Mouse (Mus musculus) embryonic facial prominence, embryonic 14.5 days (tissue): ENCODE results near the gene Snai1. TPM values are rescaled to one million over a fixed set of nuclear protein-coding genes. Genes with fewer than 3 reads are reported as not detected.

ENCODE experiments used
- ATAC-seq: fragments of 200-750 bp; cut with Nextera tagmentation; 2 replicates; pipeline ENCODE4 v1.8.0; 2017; ENCODE audit warnings: low read depth, moderate number of reproducible peaks, moderate TSS enrichment
- DNase-seq: peaks from one replicate; pipeline ENCODE4 v3.0.0-alpha.2; 2015; ENCODE audit warnings: low spot score
- H3K27ac ChIP-seq: fragments of 300-500 bp; sonication (generic); replicated peaks from 2 replicates; pipeline ENCODE4 v1.5.1; 2014; ENCODE audit warnings: low read depth, mild to moderate bottlenecking, low read length, moderate library complexity
- H3K27me3 ChIP-seq: fragments of 300-500 bp; sonication (generic); replicated peaks from 2 replicates; pipeline ENCODE4 v1.6.1; 2014; ENCODE audit warnings: low read length; ENCODE audit not compliant: control insufficient read depth, insufficient read depth
- H3K36me3 ChIP-seq: fragments of 300-500 bp; sonication (generic); 2 replicates; pipeline ENCODE4 v1.6.1; 2014; ENCODE audit warnings: low read length, mixed read lengths; ENCODE audit not compliant: control insufficient read depth, insufficient read depth
- H3K4me1 ChIP-seq: fragments of 300-500 bp; sonication (generic); 2 replicates; pipeline ENCODE4 v1.6.1; 2014; ENCODE audit warnings: antibody characterized with exemption, low read length; ENCODE audit not compliant: control insufficient read depth, insufficient read depth
- H3K4me2 ChIP-seq: fragments of 300-500 bp; sonication (generic); 2 replicates; pipeline ENCODE4 v1.6.1; 2014; ENCODE audit warnings: low read depth, mild to moderate bottlenecking, low read length, moderate library complexity, mixed read lengths
- H3K4me3 ChIP-seq: fragments of 300-500 bp; sonication (generic); 2 replicates; pipeline ENCODE4 v1.5.1; 2014; ENCODE audit warnings: low read depth, mild to moderate bottlenecking, low read length
- H3K9ac ChIP-seq: fragments of 300-500 bp; sonication (generic); 2 replicates; pipeline ENCODE4 v1.6.1; 2014; ENCODE audit warnings: low read depth, mild to moderate bottlenecking, low read length, moderate library complexity, mixed read lengths
- H3K9me3 ChIP-seq: fragments of 300-500 bp; sonication (generic); 2 replicates; pipeline ENCODE4 v1.6.1; 2016; ENCODE audit warnings: low read length; ENCODE audit not compliant: control insufficient read depth
- WGBS: fragments of 180-500 bp; shearing (Covaris S2); extraction: QIAGEN DNeasy Blood & Tissue Kit; methylation state at CpG from one replicate; pipeline ENCODE4 v1.1.7; 2014; 5-methylcytosine and 5-hydroxymethylcytosine counted together
- polyA plus RNA-seq: library from polyadenylated mRNA; unstranded; fragments of >200 nt; fragmentation: Nextera tagmentation; extraction: Ambion mirVana; gene quantifications from 2 replicates; pipeline ENCODE4 v1.2.1, GENCODE M21; 2014

Gene Snai1
- polyA plus RNA-seq, 1 experiment from 2014 or later: 64.1 TPM

GRCm38 (mm10) chr2:167503253-167503895 is 34.6 kb upstream of the Snai1 start:
- WGBS: 0% methylated on average over 18 of the region's 85 CpGs
- Histone ChIP-seq H3K4me2 (peak overlapping the region; percentile 94), H3K4me1 (peaks cover 9% of the 10 kb centered on the region), H3K27me3 (no peaks in the 10 kb centered on the region), H3K4me3 (peak overlapping the region; percentile 100), H3K9me3 (no peaks in the 10 kb centered on the region), H3K9ac (peak overlapping the region; percentile 91), H3K27ac (peak overlapping the region; percentile 36), H3K36me3 (peaks cover 24% of the 10 kb centered on the region; the same call in 1 of the 2 replicates)
- DNase-seq (peak; percentile 92), ATAC-seq (peak; percentile 93)

DNA sequence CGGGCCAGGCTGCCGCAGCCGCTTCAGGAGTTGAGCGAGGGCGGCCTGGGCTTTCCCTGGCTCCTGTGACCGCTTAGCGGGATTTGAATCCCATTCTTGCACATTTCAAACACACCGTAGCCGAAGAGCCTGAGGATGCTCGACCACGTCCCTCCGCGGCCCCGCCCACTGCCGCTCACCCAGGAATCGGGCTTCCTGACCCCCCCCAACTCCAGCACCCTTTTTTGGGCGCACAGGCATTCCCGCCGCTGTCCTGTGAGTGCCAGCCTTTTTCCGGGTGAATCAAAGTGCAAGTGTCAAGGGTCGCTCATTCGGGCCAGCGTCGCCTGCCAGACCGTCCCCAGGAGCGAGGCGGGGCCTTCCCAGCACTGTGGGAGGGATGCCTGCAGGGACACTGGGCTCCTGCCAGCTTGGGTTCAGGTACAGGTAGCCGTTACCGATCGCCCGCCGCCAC is 34.1 kb upstream of the Snai1 start:
- WGBS: 2% methylated on average over 21 of the region's 32 CpGs
- Histone ChIP-seq H3K9ac (peak overlapping the region; percentile 91), H3K4me1 (peaks cover 9% of the 10 kb centered on the region), H3K27me3 (no peaks in the 10 kb centered on the region), H3K36me3 (peaks cover 30% of the 10 kb centered on the region), H3K9me3 (no peaks in the 10 kb centered on the region), H3K27ac (peak overlapping the region; percentile 36), H3K4me3 (peak overlapping the region; percentile 100), H3K4me2 (peak overlapping the region; percentile 94)
- DNase-seq (no peak), ATAC-seq (0 out of 2 replicates have a peak, but pooled peaks have one; percentile 1)

DNA sequence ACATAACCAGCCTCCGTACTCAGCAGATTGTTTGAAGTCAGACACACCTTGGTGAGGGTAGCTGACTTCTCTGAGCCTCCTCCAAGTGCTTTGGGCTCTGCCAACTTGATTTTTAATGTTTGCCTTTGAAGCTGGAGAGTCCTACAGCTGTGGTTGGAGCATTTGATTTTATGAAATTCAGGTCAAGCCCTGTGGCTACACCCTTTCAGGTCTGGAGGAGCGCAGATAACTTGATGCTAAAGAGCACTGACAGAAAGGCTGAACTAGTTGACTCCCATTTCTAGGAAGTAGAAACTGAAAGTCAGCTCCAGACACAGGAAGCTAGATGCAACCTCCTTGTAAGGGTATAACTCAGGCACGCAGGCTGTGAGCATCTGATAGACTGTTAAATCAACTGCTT is 32.9 kb upstream of the Snai1 start:
- Histone ChIP-seq H3K9ac (no peak overlapping the region), H3K27ac (no peak overlapping the region), H3K4me2 (peak overlapping the region; percentile 94), H3K36me3 (peaks cover 42% of the 10 kb centered on the region), H3K27me3 (no peaks in the 10 kb centered on the region), H3K9me3 (no peaks in the 10 kb centered on the region), H3K4me3 (peak overlapping the region; percentile 100; the same call in 1 of the 2 replicates), H3K4me1 (peaks cover 9% of the 10 kb centered on the region)
- DNase-seq: no peak
- WGBS: 82% methylated on average over 3 of the region's 3 CpGs
- ATAC-seq: no peak

DNA sequence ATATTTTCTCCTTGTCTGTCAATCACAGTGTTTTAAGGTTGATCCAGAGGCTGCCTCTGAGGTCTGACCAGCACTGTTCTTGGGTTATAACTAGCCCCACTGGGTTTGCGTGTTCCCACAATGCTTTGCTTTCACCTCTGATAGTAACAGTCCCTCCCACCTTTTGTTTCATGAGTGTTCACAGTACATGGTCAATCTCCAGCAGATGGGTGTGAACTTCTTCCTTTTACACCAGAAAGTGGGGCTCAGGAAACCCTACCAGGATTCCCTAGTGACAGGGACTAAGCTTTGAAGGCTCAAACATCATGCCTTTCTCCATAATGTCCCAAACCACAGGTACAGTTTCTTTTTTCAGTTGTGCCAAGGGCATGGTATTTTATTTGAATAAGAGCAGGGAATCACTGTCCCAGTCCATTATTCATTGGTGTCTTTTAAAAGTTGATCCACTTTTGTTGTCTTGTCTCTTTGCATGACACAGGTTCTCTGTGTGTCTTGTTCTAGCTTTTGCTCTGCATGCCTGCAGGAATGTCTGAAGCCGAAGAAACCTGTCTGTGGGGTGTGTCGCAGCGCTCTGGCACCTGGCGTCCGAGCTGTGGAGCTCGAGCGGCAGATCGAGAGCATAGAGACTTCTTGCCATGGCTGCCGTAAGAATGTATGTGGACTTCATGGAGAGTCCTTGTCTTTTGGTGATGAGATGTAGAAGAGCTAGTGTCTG is 31.3 kb upstream of the Snai1 start:
- no peak overlapping the region for H3K27ac ChIP-seq
- H3K4me3 ChIP-seq: no peak overlapping the region
- H3K4me2 ChIP-seq: no peak overlapping the region
- peaks cover 56% of the 10 kb centered on the region for H3K36me3 ChIP-seq
- DNase-seq (no peak), ATAC-seq (no peak)
- no peak overlapping the region for H3K9ac ChIP-seq
- peaks cover 9% of the 10 kb centered on the region for H3K4me1 ChIP-seq
- 95% methylated on average over 10 of the region's 10 CpGs for WGBS
- H3K9me3 ChIP-seq: no peaks in the 10 kb centered on the region
- no peaks in the 10 kb centered on the region for H3K27me3 ChIP-seq

DNA sequence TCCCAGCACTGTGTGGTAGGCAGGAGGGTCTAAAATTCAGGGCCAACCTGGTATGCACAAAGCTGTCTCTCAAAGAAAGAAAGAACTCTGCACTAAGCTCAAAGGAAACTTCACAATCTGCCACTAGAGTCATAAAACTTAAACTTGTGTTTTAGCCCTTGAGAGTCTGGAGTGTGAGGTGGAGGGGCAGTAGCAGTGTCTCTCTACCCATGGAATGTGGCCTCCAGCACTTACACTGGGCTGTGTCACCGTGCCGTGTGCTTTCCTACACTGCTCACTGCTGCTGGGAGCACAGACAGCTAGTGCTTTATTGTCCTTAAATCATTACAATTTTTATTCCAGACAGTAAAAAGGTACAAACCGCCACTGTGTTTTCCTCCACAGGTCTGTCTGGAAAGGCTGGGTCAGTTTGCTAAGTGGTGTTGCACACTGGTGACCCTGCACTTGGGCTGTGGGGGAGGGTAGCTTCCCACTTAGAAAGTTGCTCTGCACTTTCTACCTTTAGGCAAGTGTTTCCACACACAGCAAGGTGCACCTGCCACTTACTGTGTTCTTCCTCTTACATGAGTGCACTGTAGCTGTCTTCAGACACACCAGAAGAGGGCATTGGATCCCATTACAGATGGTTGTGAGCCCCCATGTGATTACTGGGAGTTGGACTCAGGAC is 30.1 kb upstream of the Snai1 start:
- no peaks in the 10 kb centered on the region for H3K9me3 ChIP-seq
- no peak overlapping the region for H3K4me2 ChIP-seq
- 86% methylated on average over 3 of the region's 3 CpGs for WGBS
- H3K4me3 ChIP-seq: no peak overlapping the region
- no peak overlapping the region for H3K27ac ChIP-seq
- no peak for DNase-seq
- H3K36me3 ChIP-seq: peaks cover 67% of the 10 kb centered on the region
- H3K9ac ChIP-seq: no peak overlapping the region
- H3K27me3 ChIP-seq: no peaks in the 10 kb centered on the region
- peaks cover 9% of the 10 kb centered on the region for H3K4me1 ChIP-seq
- no peak for ATAC-seq

GRCm38 (mm10) chr2:167508569-167508968 is 29.4 kb upstream of the Snai1 start:
- no peak overlapping the region for H3K27ac ChIP-seq
- 91% methylated on average over 4 of the region's 4 CpGs for WGBS

DNA sequence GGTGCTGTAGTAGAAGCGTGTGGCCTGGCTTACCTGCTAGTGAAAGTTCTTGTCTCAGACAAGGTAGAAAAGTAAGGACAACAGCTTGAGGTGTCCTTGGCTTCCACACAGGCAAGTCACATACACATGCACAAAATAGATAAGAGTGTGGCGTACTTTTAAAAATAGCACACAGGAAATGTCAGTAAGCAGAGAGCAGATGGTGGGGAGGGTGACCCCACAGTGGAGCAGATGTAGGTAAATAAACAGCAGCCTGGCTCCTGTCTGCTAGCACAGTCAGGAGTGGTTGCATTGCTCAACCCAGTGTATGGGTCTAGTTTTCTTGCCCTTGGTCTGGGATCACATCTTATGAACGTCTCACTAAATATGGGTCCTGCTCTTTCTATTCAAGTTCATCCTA is 27.5 kb upstream of the Snai1 start:
- Histone ChIP-seq H3K4me1 (peaks cover 3% of the 10 kb centered on the region; the same call in 1 of the 2 replicates), H3K9ac (no peak overlapping the region), H3K27ac (no peak overlapping the region), H3K4me2 (no peak overlapping the region), H3K9me3 (no peaks in the 10 kb centered on the region), H3K27me3 (no peaks in the 10 kb centered on the region), H3K4me3 (no peak overlapping the region), H3K36me3 (peaks cover 93% of the 10 kb centered on the region)
- DNase-seq (no peak), ATAC-seq (no peak)
- WGBS: 79% methylated on average over 3 of the region's 3 CpGs

More at GRCm38 (mm10) chr2:167508569-167508968, 29.4 kb upstream of the Snai1 start:
- H3K4me1 ChIP-seq: peaks cover 9% of the 10 kb centered on the region
- no peak overlapping the region for H3K4me2 ChIP-seq
- no peak overlapping the region for H3K9ac ChIP-seq
- H3K4me3 ChIP-seq: no peak overlapping the region
- no peaks in the 10 kb centered on the region for H3K27me3 ChIP-seq
- no peaks in the 10 kb centered on the region for H3K9me3 ChIP-seq
- DNase-seq: no peak
- ATAC-seq: no peak
- H3K36me3 ChIP-seq: peaks cover 74% of the 10 kb centered on the region

- no peaks in the 10 kb centered on the region for H3K9me3 ChIP-seq
- 93% methylated on average over 9 of the region's 9 CpGs for WGBS
- no peak overlapping the region for H3K4me2 ChIP-seq
- H3K36me3 ChIP-seq: peaks cover 98% of the 10 kb centered on the region
- H3K27ac ChIP-seq: no peak overlapping the region
- no peak overlapping the region for H3K4me3 ChIP-seq
- H3K4me1 ChIP-seq: no peaks in the 10 kb centered on the region
- H3K27me3 ChIP-seq: no peaks in the 10 kb centered on the region
- no peak overlapping the region for H3K9ac ChIP-seq
- ATAC-seq (no peak), DNase-seq (no peak)
Measured at GRCm38 (mm10) chr2:167512365-167512764, 25.6 kb upstream of the Snai1 start.
